Mouse (Mus musculus): ENCODE measurements around the gene Tgfa. TPM values are rescaled to one million over a fixed set of nuclear protein-coding genes. Genes with fewer than 3 reads are reported as not detected.

Tgfa gene
- polyA plus RNA-seq, 1 experiment from 2014 or later = 9.5 TPM

GRCm38 (mm10) chr6:86167851-86168250, 27.2 kb upstream of the Tgfa start:
- Histone ChIP-seq H3K4me2 (no peak overlapping the region), H3K36me3 (no peaks in the 10 kb centered on the region), H3K4me1 (replicated peaks) (peaks cover 5% of the 10 kb centered on the region; the same call in 1 of the 2 replicates), H3K9me3 (no peaks in the 10 kb centered on the region), H3K27me3 (no peaks in the 10 kb centered on the region), H3K9ac (no peak overlapping the region), H3K27ac (no peak overlapping the region), H3K4me3 (no peak overlapping the region)
- ATAC-seq (ENCODE audit: low FRiP score) = no peak
- 83% methylated on average over 5 of the region's 5 CpGs for WGBS

GRCm38 (mm10) chr6:86169166-86169565, 25.9 kb upstream of the Tgfa start:
- H3K4me1 ChIP-seq (replicated peaks) = peaks cover 4% of the 10 kb centered on the region; the same call in 1 of the 2 replicates
- H3K27ac ChIP-seq = no peak overlapping the region
- no peaks in the 10 kb centered on the region for H3K9me3 ChIP-seq
- 77% methylated on average over 4 of the region's 4 CpGs for WGBS
- H3K9ac ChIP-seq = no peak overlapping the region
- H3K36me3 ChIP-seq = no peaks in the 10 kb centered on the region
- no peak for ATAC-seq (ENCODE audit: low FRiP score)
- no peaks in the 10 kb centered on the region for H3K27me3 ChIP-seq
- H3K4me2 ChIP-seq = no peak overlapping the region
- H3K4me3 ChIP-seq = no peak overlapping the region

DNA sequence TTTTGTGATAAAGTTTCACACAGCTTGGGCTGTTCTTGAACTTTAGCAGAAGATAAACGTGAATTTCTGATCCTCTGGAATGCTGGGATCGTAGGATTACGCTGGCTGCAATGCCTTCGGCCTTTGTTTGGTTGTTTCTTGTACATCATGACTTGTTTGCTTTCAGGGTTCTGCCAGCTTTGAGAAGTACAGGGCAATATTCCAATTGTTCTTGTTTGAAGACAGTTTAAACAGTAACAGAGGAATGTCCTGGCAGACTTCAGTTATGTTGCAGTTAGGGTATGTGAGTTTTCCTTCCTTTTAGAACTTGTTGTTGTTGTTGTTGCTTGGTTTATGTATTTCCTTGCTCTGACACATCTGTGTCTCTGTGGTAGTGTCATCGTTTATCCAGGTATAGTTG, 18.8 kb upstream of the Tgfa start:
- Histone ChIP-seq H3K27me3 (no peaks in the 10 kb centered on the region), H3K4me2 (no peak overlapping the region), H3K27ac (no peak overlapping the region), H3K9me3 (no peaks in the 10 kb centered on the region), H3K4me1 (replicated peaks) (no peaks in the 10 kb centered on the region), H3K4me3 (no peak overlapping the region), H3K36me3 (no peaks in the 10 kb centered on the region), H3K9ac (no peak overlapping the region)
- 83% methylated on average over 5 of the region's 5 CpGs for WGBS
- no peak for ATAC-seq (ENCODE audit: low FRiP score)

DNA sequence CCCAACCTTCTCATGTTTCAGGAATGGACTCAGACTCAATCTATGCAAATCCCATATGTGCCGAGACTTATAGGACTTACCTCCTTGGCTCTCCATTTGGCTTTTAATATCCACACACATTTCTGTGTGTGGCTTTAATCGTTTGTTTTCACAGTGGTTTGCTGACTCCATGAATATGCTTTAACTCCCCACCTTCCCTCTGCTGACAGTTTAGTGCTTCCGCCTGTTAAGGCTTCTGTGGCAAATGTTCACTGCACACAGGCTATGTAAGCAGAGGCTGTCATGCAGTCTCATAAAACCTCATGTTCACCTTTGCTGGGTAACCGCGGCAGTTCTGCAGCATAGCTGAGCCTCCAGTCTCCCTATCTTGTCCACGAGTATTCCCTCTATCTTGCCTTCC, 18.3 kb upstream of the Tgfa start:
- Histone ChIP-seq H3K4me1 (replicated peaks) (no peaks in the 10 kb centered on the region), H3K27me3 (no peaks in the 10 kb centered on the region), H3K36me3 (no peaks in the 10 kb centered on the region), H3K9me3 (no peaks in the 10 kb centered on the region), H3K9ac (no peak overlapping the region), H3K4me2 (no peak overlapping the region), H3K4me3 (no peak overlapping the region), H3K27ac (no peak overlapping the region)
- WGBS = 83% methylated on average over 6 of the region's 6 CpGs
- no peak for ATAC-seq (ENCODE audit: low FRiP score)

DNA sequence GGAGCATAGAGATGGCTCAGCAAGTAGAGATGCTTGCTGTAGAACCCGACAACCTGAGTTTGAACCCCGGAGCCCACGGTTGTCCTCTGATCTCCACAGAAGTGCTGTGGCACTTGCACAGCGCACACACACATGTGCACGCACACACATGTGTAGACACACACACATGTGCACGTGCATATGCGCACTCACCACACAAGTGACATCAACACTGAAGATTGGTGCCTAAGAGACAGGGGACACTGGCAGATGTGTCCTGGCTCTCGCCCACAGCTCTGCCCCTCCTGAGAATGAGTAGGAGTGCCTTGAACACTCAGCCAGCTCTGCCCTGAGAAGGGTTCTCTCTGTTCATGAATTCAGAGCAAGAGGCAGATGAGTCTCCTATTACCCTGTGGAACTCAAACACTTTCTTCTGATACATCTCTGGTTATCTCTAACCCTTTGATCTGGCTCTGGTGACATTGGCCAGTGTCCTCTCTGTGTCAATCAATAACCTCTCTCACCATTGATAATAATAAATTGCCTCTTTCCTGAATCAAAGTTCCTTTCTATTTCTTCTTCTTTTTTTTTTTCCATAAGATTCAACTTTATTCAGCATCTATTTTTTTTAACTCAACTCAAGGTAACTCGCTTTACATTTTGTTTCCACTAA, 17.6 kb upstream of the Tgfa start:
- Histone ChIP-seq H3K4me2 (no peak overlapping the region), H3K27ac (no peak overlapping the region), H3K4me3 (no peak overlapping the region), H3K9ac (no peak overlapping the region), H3K4me1 (replicated peaks) (peaks cover 4% of the 10 kb centered on the region; the same call in 1 of the 2 replicates), H3K9me3 (no peaks in the 10 kb centered on the region), H3K36me3 (no peaks in the 10 kb centered on the region), H3K27me3 (no peaks in the 10 kb centered on the region)
- WGBS = 93% methylated on average over 9 of the region's 9 CpGs
- ATAC-seq (ENCODE audit: low FRiP score) = no peak

DNA sequence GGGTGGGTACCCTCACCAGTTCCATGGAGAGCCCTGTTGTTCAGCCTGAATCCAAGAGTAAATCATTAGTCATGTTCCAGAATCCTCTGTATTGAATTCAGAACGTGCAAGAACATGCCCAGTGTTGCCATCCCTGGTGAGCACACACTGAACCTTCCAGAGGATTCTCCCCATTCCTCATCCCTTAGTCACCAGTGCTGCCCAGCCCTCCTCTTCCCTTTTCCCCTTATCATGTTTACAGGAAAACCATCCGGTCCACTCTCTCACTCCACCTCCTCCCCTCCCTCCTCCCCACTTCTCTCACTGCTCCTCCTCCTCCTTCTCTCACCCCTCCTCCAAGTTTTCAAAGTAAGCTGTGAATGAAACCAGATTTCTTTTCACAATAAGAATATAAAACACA, 14.4 kb upstream of the Tgfa start:
- no peaks in the 10 kb centered on the region for H3K27me3 ChIP-seq
- H3K9ac ChIP-seq = no peak overlapping the region
- no peaks in the 10 kb centered on the region for H3K9me3 ChIP-seq
- H3K4me2 ChIP-seq = no peak overlapping the region
- 43% methylated on average over 2 of the region's 2 CpGs for WGBS
- no peak overlapping the region for H3K4me3 ChIP-seq
- H3K27ac ChIP-seq = no peak overlapping the region
- no peak for ATAC-seq (ENCODE audit: low FRiP score)
- no peaks in the 10 kb centered on the region for H3K36me3 ChIP-seq
- H3K4me1 ChIP-seq (replicated peaks) = peaks cover 4% of the 10 kb centered on the region; the same call in 1 of the 2 replicates

DNA sequence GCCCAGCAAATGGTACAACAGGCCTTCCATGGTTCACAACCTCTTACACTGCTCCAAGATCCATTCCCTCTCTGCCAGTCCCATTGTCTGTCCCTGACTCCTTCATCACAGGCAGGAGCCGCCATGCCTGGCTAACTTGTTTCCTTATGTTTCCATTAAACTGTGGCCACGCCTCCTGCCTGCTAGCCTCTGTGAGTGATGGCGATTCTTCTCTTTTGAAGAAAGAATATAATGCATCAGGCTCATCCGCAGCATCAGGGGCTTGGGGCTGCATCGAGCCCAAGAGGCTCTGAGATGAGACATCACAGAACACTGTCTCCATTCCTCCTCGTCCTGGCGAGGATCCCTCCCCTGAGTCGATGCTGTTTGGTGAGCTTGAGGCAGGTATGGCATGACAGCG, 13.0 kb upstream of the Tgfa start:
- no peaks in the 10 kb centered on the region for H3K27me3 ChIP-seq
- H3K27ac ChIP-seq = no peak overlapping the region
- H3K9me3 ChIP-seq = no peaks in the 10 kb centered on the region
- H3K4me3 ChIP-seq = no peak overlapping the region
- no peak overlapping the region for H3K9ac ChIP-seq
- ATAC-seq (ENCODE audit: low FRiP score) = no peak
- peaks cover 4% of the 10 kb centered on the region; the same call in 1 of the 2 replicates for H3K4me1 ChIP-seq (replicated peaks)
- H3K4me2 ChIP-seq = no peak overlapping the region
- H3K36me3 ChIP-seq = no peaks in the 10 kb centered on the region
- WGBS = 59% methylated on average over 9 of the region's 9 CpGs

DNA sequence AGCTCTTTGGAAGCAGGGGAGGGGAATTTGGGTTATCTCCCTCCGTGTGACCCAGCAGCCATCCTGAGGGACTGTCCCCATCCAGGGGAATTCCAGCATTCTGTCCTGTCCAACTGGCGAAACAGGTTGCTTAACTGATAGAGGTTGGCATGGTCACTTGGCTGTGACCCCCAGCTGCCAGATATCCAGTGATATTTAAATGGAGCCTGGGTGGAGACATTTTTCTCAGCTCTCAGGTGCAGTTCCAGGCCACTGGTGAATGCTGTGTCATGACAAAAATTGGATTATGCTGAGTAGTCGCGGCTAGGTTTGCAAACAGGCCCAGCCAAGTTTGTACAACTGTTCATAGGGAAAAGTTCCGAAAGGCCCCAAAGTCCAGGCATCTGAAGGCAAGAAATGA, 12.4 kb upstream of the Tgfa start:
- Histone ChIP-seq H3K4me3 (no peak overlapping the region), H3K27ac (no peak overlapping the region), H3K9me3 (no peaks in the 10 kb centered on the region), H3K4me2 (no peak overlapping the region), H3K9ac (no peak overlapping the region), H3K4me1 (replicated peaks) (peaks cover 4% of the 10 kb centered on the region; the same call in 1 of the 2 replicates), H3K36me3 (no peaks in the 10 kb centered on the region), H3K27me3 (no peaks in the 10 kb centered on the region)
- WGBS = 89% methylated on average over 5 of the region's 5 CpGs
- no peak for ATAC-seq (ENCODE audit: low FRiP score)

DNA sequence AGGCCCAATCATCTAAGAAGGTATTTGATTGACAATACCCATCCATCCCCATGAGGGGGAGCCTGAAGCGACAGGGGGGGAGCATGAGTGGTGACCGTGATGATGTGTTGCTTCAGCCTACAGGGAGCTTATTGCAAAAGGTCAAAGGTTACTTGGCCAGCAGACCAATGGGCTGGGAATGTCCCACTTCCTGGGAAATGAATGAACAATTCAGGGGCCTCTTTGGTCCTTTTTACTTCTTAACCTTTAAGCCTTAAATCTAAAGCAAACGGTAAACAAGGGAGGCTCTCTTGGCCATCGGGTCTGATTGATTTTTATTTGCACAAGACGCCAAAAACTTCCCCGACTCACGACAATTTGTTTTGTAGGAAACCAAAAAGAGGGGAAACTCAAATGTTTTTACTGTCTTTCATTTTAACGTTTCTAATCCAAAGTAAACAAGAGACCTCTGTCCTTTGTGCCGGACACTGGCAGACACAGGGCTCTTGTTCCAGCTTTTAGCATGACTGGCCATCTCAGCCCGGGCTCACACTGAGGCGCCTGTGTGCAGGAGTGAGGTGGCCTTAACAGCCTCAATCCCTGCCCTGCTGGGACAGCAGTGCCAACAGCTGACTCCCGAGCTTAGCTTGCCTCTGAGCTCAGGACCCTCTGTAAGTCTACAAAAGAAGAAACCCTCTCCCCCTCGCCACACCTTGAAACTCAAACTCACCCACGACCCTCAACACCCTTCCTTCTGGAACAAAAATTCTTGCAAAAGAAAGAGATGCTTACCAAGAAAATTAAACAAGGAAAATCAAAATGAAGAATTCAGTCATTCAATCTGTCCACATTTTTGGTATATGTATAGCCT, 8.7 kb upstream of the Tgfa start:
- 0 out of 2 replicates have a peak, but pooled peaks cover 3% of the 10 kb centered on the region for H3K27me3 ChIP-seq
- H3K4me1 ChIP-seq (replicated peaks) = peaks cover 4% of the 10 kb centered on the region; the same call in 1 of the 2 replicates
- no peak overlapping the region for H3K9ac ChIP-seq
- H3K4me2 ChIP-seq = no peak overlapping the region
- no peaks in the 10 kb centered on the region for H3K36me3 ChIP-seq
- ATAC-seq (ENCODE audit: low FRiP score) = no peak
- H3K9me3 ChIP-seq = no peaks in the 10 kb centered on the region
- H3K4me3 ChIP-seq = no peak overlapping the region
- H3K27ac ChIP-seq = no peak overlapping the region
- whole genome bisulfite sequencing = 52% methylated on average over 14 of the region's 14 CpGs

DNA sequence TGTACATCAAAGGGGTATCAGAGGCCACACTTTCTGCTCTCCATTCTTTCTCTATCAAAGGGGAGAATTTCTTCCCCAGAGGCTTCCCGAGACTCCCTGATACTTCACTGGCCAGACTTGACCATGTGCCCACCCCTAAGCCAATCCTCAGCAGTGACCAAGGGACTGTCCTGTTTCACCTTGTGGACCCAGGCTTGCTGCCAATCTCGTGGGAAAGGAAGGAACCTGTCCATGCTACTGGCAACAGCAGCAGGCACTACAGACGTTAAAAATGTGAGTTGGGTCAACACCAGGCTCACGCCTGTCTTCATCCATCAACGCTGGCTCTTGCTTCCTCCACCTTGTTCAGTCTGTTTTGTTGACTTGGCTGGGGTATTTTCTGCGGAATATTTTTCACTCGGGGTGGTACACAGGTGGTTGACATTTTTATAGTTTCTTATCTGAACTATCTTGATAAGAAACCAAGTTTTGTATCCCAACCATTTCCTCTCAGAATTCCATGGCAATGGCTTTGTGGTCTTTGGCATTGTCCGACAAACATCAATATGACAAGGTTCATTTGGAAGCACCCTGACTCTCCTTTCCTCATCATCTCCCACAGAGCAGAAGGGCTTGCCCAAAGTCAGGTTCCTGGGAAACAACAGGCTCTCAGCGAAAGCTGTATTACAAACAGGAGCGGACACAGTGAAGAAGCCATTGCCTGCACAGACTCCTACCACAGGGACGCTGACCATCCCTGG, 6.1 kb upstream of the Tgfa start:
- Histone ChIP-seq H3K9ac (no peak overlapping the region), H3K27me3 (0 out of 2 replicates have a peak, but pooled peaks cover 7% of the 10 kb centered on the region), H3K27ac (no peak overlapping the region), H3K4me1 (replicated peaks) (no peaks in the 10 kb centered on the region), H3K4me2 (no peak overlapping the region), H3K4me3 (no peak overlapping the region), H3K36me3 (no peaks in the 10 kb centered on the region), H3K9me3 (no peaks in the 10 kb centered on the region)
- ATAC-seq (ENCODE audit: low FRiP score) = no peak
- 82% methylated on average over 11 of the region's 11 CpGs for WGBS

DNA sequence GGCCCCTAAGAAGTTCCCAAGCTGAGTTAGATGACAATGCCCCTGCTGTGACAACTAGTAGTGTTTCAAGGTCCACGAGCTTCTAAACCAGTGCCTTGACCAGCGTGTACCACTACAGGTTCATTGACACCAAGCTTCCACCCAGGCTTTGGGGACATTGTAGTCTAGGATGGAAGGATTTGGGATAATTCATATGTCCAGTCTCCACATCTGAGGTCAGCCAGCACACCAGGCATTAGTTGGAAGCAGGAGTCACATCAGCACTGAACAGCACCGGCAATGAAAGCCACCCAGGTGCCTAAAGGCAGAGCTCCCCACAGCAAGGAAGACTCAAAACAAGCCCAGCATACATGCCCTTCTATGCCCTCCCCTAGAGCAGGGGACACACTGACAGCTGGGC, 4.4 kb upstream of the Tgfa start:
- no peaks in the 10 kb centered on the region for H3K9me3 ChIP-seq
- H3K27me3 ChIP-seq = peaks cover 21% of the 10 kb centered on the region
- H3K4me3 ChIP-seq = no peak overlapping the region
- ATAC-seq (ENCODE audit: low FRiP score) = no peak
- no peaks in the 10 kb centered on the region for H3K36me3 ChIP-seq
- H3K9ac ChIP-seq = no peak overlapping the region
- WGBS = 90% methylated on average over 3 of the region's 3 CpGs
- no peak overlapping the region for H3K4me2 ChIP-seq
- H3K4me1 ChIP-seq (replicated peaks) = peaks cover 10% of the 10 kb centered on the region
- no peak overlapping the region for H3K27ac ChIP-seq

- no peak overlapping the region for H3K27ac ChIP-seq
- H3K36me3 ChIP-seq = no peaks in the 10 kb centered on the region
- no peak overlapping the region for H3K4me3 ChIP-seq
- no peak overlapping the region for H3K4me2 ChIP-seq
- H3K9ac ChIP-seq = no peak overlapping the region
- 77% methylated on average over 3 of the region's 3 CpGs for WGBS
- H3K9me3 ChIP-seq = no peaks in the 10 kb centered on the region
- H3K27me3 ChIP-seq = peaks cover 37% of the 10 kb centered on the region
- no peak for ATAC-seq (ENCODE audit: low FRiP score)
- H3K4me1 ChIP-seq (replicated peaks) = peaks cover 31% of the 10 kb centered on the region
These were observed 2.0 kb upstream of the Tgfa start for GRCm38 (mm10) chr6:86192978-86193377.
